Mouse (Mus musculus) layer of hippocampus, adult 8-10 months (tissue): ENCODE data around the gene BC049730. TPM values are rescaled to one million over a fixed set of nuclear protein-coding genes. Genes with fewer than 3 reads are reported as not detected.
"Not testable (repeated sequence)": the region's sequence is repeated elsewhere in the genome, so short reads cannot be mapped to it uniquely, and the experiment has no call there.

Experiments
- DNase-seq, 2 experiments: peaks; one replicate each; pipeline ENCODE4 v3.0.0; 2022; ENCODE audit warnings: low spot score in 2 of 2
- total RNA-seq, 4 experiments: library from RNA; stranded (reverse); gene quantifications; 2 replicates each; pipeline ENCODE4 v1.2.4; 2022

Gene BC049730
- total RNA-seq, result not detected

DNA sequence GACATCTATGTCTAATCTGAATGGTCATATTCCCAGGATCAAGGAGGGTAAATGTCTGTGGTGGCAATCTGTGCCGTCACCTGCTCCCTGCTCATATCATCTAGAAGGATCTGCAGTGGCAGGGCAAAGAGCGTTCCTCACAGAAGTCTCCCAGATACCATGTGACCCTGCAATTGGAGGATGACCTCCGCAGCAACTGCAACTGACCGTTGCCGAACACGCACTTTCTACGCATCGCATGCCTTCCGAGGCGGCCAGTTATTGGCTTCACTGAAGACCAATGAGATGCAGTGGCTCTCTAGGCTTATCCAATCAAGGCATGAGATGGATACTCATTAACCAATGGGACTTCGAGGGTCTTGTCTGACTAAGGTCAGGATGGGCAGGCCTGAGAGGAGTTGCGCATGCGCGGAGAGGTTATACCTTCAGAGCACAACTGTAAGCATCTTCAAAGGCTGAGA, at the start of gene BC049730:
BC049730 (plus strand) TSS at position 411 of the 461 bp plus-strand sequence.
- no peak for DNase-seq

DNA sequence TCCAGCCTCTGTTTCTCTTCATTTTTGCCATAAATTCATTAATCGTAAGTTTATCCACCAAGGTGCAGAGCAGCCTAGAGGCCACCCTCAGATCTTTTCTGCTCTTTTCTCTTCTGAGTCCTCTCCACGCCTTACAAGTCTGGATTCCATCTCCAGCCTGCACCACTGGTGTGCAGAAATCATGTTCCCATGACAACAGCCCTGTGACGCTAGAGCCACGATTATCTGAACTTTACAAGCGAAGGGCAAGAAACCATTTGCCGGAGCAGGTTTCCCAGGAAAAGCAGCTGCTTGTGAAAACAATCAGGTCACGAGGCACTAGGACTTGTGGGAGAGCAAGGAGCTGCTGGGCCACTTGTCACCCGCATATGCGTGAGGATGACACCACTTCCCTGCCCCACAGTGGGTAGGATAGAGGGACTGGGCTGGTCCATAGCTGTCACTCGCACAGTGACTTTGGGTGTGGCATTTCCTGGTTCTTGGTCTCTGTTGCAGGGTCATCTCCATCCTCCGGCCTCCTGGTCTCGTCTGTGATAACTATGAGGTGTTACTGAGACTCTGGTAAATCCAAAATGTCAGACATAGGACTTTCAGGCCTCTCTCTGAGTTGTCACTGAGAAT, 49.2 kb upstream of the BC049730 start:
- no peak for DNase-seq

DNA sequence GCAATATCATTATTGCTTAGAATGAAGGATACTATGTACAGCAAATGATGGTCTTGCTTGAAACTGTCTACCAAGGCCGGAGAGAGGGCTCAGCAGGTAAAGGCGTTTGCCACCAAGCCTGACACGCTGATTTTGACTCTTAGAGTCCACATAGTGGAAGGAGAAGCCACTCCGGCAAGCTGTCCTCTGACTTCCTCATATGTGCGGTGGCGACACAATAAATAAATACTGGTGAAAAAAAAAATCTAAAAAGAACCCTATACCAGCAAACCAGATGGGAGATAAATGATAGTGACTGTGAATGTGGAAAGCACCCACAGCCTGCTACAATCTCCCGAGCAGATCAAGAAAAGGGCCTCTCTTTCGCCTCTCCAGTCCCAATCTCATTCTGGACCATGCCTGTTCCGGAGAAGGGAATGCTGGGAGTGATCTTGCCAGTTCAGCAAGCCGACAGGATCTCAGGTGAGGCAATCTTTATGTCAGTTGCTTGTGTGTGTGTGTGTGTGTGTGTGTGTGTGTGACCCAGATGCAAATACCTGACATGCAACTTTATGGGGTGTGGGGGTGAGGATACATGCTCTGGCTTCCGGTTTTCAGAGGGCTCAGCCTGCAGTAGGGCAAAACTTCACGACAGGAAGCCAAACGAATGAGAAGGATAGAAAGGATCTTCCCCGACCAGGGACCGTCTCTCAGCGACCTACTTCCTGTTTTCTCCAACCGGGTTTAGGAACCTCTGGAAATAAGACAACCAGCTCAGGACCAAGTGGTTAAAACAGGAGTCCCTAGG, 47.7 kb upstream of the BC049730 start:
- no peak for DNase-seq

DNA sequence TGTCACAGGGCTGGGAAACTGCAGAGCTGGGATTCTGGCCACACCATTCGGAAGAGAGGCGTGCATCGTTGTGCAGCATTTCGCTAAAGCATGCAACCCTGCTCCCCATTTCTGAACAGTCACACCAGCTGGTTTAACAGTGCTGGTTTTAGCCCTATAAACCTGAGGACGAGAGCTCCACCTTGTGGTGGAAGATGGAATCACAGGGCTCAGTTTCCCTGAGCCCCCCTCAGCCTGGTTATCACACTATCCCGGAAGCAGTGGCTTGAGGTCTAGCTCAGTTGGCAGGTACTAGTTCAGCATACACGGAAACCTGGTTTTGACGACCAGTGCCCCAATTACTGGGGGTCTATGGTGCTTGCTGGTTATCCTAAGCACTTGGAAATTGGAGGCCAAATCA, 46.5 kb upstream of the BC049730 start:
- peak; percentile 17 to 63 for DNase-seq

DNA sequence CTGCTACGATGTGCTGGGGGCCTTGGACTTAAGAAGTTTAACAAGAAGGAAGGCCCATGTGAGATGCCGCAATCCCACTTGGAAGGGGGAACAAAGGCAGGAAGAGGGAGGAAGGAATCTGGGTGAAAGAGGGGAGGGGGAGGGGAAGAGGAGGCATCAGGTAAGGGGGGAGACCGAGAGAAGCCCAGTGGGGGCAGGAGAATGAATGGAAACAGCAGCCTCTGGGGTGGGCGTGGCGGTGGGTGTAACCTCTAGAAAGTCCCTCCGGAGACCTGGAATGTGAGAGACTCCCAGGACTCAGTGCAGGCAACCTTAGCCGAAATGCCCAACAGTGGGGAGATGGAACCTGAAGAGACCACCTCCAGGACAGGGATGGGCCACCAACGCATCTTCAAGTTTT, 44.7 kb upstream of the BC049730 start:
- no peak for DNase-seq

DNA sequence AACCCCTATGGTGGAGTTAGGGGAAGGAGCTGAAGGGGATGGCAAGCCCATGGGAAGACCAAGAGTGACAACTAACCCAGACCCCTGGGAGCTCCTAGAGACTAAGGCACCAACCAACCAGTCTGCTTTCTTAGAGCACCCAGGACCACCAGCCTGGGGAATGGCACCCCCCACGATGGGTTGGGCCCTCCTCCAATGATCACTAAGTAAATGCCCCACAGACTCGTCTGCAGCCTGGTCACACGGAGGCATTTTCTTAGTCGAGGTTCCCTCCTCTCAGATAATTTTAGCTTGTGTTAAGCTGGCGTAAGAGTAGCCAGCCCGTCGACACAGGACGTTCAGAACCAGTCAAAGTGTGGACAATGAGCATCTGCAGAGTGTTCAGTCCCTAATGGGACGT, 44.1 kb upstream of the BC049730 start:
- DNase-seq, result no peak

DNA sequence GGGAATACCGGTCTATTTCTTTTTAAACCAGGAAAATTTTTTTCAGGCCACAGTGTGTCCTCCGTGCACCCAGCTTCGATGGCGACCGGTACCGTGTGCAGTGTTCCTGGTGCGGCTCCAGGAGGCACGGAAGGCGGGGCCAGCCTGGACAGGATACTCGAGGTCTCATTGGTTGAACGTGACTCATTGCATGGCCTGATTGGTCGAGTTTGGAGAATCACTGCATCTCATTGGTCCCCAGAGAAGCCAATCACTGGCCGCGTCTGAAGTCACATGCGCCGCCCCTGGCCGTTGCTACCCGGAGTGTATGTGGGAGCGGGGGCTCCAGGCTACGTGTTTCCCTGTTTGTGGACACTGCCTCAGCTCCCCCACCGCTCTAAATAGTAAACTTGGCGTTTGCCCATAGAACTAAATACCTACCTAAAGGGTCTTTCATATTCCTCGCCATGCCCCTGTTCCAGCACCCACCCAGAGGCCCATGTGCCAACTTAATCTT, 37.0 kb upstream of the BC049730 start:
- DNase-seq, result no peak

DNA sequence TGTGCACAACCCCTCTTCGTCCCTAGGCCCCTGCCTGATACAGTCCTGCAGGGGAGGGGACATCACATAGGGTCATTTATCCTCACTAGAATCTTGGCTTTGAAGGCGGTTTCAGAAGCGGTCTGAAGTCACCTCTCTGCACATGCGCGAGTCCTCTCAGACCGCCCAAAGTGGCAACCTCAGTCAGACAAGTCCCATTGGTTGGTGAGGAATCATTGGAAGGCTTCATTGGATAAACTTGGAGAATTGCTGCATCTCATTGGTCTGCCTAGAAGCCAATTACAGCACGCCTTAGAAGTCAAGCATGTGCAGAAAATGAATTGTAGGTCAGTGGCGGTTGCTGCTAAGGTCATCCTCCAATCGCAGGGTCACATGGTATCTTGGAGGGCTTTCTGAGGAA, 32.5 kb upstream of the BC049730 start, which contains the start of gene Tex101:
Tex101 (minus strand) TSS at position 101 of the 400 bp plus-strand sequence.
- no peak for DNase-seq

DNA sequence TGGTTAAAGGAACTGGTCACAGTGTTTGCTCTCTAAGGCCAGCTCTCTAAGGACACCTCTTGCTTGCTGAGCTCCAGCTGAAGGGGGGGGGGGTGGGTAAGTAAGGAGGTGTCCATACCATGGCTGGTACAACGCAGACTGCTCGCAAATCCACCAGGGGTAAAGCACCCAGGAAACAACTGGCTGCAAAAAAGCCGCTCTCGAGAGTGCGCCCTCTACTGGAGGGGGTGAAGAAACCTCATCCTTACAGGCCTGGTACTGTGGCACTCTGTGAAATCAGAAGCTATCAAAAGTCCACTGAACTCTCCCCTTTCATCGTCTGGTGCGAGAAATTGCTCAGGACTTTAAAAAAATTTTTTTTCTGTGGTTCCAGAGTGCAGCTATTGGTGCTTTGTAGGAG, 24.9 kb upstream of the BC049730 start:
- not testable (repeated sequence) for DNase-seq

DNA sequence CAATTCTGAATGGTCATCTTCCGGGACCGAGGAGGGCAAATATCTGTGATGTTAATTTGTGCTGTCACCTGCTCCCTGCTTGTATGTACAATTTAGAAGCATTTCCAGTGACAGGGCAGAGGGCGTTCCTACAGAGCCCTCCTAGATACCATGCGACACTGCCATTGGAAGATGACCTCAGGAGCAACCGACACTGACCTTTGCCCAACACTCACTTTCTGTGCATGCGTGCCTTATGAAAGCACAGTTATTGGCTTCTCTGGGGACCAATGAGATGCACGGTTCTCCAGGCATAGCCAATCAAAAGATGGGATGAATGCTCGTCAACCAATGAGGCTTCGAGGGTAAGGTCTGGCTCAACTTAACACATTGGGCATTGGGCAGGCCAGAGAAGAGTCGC, 21.5 kb upstream of the BC049730 start:
- not testable (repeated sequence) for DNase-seq

DNA sequence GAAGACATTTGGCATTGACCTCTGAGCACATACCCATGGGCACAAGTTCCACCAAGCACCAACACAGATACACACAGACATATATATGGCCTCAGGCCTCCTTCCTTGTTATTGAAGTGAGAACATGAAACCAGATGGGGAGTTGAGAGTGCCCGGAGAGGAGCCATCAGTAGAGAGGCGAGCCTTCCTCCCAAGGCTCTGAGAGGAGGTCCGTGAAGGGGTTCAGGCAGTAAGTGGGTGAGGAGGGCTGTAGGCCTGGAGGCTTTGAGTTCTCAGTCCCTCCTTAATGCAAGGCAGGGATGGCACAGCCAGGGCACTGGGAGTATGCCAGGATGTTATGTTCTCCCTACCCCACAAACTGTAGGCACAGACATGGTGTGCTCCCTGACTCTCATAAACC, 16.3 kb upstream of the BC049730 start:
- DNase-seq, result not testable (repeated sequence)

DNA sequence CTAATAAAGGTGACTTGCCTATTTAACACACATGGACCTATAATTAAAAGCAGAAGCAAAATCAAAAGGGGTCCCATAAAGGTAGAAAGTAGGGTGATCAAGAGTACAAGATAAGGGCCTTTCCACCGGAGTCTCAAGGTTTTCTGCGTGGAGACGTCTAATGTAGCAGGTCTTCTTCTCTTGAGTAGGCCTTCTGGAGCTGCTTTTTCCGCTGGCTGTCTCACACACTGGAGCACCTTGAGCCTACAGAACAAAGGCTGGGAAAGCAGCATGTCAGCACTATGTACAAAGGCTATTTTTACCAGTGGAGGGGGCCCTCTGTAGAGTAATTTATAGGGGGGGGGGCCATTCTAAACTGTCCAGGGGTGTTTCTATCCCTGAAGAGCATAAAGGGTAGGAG, 11.2 kb upstream of the BC049730 start:
- not testable (repeated sequence) for DNase-seq

DNA sequence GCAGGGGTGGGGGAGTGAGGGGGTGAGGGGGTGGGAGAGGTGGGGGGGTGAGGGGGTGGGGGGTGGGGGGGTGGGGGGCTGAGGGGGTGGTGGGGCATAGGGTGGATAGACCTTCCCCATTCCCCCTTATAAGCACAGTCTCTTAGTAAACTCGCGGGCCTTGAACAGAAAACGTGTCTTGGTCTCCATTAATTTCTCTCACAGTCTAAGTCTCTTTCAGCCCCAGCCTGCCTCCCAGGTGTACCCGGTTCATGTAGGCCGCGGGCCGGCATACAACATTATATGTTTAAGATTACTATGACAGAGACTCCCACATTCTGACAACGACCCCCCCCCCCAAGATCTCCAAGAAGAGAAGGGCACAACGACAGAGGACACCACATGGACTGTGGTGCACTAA, 6.2 kb upstream of the BC049730 start:
- not testable (repeated sequence) for DNase-seq

DNA sequence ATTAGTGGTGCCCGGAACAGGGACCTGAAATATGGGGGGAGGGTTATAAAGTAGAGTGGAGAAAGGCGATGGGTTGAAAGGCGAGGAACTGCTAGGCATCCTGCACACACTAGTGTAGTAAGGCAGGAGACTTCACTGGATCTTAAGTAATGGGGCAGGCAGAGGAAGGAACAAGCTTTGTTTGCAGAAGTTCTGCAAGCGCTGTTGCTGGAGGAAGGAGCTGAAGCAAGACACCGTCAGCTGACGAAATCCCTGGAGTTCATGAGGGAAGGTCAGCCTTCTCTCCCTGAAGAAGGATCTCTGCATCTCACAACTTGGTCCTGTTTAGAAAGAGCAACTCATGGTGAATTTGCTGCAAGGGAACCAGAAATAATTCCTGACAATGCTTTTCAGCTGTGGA, 6.0 kb downstream of the BC049730 start:
- DNase-seq, result no peak

DNA sequence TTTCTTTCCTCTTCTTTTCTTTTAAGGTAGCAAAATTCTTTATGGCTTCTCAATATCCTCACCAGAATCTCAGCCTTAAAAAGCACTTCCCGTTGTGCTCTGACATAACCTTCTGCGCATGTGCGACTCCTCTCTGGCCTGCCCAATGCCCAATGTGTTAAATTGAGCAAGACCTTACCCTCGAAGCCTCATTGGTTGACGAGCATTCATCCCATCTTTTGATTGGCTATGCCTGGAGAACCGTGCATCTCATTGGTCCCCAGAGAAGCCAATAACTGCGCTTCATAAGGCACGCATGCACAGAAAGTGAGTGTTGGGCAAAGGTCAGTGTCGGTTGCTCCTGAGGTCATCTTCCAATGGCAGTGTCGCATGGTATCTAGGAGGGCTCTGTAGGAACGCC, 17.8 kb downstream of the BC049730 start, which contains the start of gene Gm4763:
Gm4763 (minus strand) TSS at position 101 of the 400 bp plus-strand sequence.
- not testable (repeated sequence) for DNase-seq

DNA sequence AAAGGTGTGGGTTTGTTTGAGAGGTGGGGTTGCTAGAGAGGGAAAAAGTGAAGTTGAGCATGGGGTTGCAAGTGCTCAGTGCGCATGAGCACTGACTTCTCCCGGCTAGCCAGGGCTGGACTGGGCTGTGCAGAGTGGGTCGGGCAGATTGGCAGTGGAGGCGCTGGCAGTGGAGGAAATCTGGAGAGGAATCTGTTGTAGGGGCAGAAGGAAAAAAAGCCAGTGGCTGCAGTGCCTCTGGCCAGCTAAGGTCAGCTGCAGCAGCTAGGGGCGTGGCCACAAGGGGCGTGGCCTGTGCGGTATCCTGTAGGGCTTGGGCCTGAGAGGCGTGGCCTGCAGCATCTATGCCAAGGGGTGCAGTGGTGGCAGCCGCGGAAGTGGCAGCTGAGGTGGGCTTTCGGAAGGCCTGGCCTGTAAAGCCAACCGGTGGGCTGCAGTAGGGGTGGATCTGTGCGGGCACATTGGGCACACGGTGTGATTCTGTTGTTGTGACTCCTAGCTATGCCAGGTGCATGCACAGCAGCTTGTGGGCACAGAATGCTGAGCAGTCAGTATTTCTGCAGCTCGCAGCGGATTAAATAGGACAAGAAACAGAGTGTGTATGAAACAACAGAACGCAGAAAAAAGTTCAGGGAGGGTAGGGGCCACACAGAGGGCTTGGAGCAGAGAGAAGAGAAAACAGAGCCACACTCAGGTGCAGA, 27.1 kb downstream of the BC049730 start:
- DNase-seq, result no peak

DNA sequence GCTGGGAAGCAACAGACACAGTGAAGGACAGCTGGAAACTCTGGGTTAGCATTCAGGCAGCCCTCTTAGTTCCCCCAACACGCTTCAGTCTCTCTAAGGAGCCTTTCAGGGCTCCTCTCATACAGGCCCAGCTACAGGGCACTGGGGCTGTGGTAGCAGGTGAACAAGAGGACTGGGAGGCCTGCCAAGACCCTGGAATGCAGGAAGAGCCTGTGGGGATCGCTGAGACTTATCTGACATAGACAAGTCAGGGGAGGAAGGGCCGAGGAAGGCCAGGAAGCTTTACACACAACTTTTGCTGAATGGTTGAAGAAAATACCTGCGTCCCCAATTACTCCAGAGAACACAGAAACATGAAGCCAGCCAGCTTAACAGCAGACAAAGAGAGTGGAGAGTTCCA, 41.7 kb downstream of the BC049730 start:
- DNase-seq, result no peak

DNA sequence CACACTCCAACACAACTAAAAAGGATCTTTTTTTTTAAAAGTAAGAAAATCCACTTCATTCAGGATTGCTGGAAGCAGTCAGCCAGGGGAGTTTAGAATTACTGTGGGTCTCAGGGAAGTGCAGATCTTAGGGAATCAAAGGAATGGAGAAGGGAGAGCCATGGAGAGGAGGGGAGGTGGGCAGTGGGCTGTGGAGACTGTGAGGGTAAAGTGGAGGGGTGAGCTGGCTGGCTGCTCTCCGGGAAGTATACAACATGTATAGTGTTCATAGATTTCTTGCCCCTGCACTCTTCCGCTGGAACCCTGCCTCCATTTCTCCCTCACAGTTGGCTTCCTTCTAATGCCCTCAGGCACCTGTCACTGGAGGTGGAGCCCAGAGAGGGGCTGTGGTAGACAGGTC, 42.6 kb downstream of the BC049730 start:
- DNase-seq, result no peak

DNA sequence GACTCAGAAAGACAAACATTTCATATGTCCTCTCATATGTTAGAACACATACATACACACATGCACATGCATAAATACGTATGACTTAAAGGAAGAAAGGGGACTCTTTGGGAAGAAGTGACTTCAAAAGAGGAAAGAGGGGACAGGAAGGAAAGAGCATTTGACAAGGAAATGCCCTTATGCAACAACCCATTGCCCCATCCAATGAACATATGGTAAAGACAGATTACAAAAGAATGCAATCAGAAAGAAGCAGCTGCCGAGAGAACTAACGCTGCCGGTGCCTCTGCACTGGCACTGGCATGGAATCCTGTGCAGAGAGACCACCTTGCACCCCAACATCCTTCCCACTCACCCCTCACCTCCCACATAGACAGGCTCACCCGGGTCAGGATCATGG, 44.4 kb downstream of the BC049730 start:
- no peak for DNase-seq

DNA sequence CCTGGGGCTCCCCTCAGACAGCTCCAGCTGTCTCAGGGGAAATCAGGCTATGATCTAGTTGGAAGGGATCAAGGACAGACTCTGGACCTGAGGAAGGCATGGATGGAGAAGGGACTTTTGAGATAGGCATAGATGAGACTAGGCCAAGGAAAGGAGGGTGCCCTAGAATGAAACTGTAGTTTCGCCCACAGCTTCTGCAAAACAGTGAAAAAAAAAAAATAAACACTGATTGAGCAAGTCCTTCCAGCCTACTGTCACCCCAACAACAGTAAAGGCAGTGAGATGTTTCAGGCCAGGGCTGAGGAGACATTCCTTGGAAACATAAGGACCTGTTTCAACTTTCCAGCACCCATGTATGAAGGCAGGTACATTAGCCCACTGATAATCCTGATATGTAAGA, 49.5 kb downstream of the BC049730 start:
- DNase-seq, result no peak

DNA sequence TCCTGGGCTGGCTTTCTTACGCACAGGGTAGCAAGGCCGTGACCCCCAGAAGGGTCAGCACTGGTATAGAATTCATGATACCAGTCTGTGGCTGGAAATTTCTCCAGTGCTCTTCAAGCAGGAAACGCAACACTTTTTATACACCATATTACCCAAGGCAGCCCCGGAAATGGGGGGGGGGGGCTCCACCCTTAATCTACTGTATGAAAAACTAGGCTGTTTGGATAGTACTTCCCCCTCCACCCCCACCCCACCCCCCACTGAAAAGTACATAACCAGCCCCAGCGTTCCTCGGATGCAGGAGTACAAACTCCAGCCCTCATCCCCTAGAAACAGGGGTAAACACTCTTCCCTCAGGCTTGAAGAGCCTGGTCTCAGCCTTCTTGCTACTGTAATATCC, 51.2 kb downstream of the BC049730 start, which contains the start of gene Cd177:
Cd177 (minus strand) TSS at position 101 of the 400 bp plus-strand sequence.
- no peak for DNase-seq

DNA sequence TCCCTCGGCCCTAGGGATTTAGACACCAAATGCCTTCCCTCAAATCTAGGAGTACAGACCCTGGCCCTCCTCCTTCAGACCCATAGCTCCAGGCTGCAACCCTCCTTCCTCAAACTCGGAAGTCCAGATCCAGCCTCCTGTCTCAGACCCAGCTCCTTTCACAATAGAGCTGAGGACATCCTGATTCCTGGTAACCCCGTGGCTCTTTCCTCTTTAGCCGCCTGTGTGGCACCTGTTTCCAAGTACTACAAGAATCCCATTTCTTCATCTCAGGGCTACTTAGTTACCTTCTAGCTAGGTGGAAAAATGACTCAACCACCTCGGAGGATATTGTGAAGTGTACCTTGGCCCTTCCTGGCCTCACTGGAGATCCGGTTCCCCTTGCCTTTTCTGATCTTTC, 52.1 kb downstream of the BC049730 start:
- no peak for DNase-seq
